Mouse (Mus musculus): Measurements from ENCODE around the gene BC005624. TPM values are rescaled to one million over a fixed set of nuclear protein-coding genes. Genes with fewer than 3 reads are reported as not detected.
"Not testable (repeated sequence)": the region's sequence is repeated elsewhere in the genome, so short reads cannot be mapped to it uniquely, and the experiment has no call there.

Gene BC005624
- polyA plus RNA-seq, 1 experiment, result 72.0 TPM

GRCm38 (mm10) chr2:30967352-30968327 lies 14.4 kb downstream of the BC005624 start, which contains the start of gene Tor1a:
Gene Tor1a, minus strand, starts transcription at chr2:30967933.
- TF ChIP-seq POLR2A (IDR thresholded peaks at IDR 0.05; ENCODE audit: borderline replicate concordance, extremely low read depth, insufficient read depth, insufficient read length, poor library complexity, severe bottlenecking) (peak; percentile 98), CTCF (IDR thresholded peaks at IDR 0.05; ENCODE audit: borderline replicate concordance, extremely low read depth, insufficient read depth, insufficient read length) (no peak)
- DNase-seq (ENCODE audit: low read depth), result peak; percentile 96

GRCm38 (mm10) chr2:30966826-30967225 lies 15.2 kb downstream of the BC005624 start:
- DNase-seq (ENCODE audit: low read depth), result no peak
- TF ChIP-seq POLR2A (IDR thresholded peaks at IDR 0.05; ENCODE audit: borderline replicate concordance, extremely low read depth, insufficient read depth, insufficient read length, poor library complexity, severe bottlenecking), result no peak
- no peak for TF ChIP-seq CTCF (IDR thresholded peaks at IDR 0.05; ENCODE audit: borderline replicate concordance, extremely low read depth, insufficient read depth, insufficient read length)

- TF ChIP-seq POLR2A (IDR thresholded peaks at IDR 0.05; ENCODE audit: borderline replicate concordance, extremely low read depth, insufficient read depth, insufficient read length, poor library complexity, severe bottlenecking) (no peak), CTCF (IDR thresholded peaks at IDR 0.05; ENCODE audit: borderline replicate concordance, extremely low read depth, insufficient read depth, insufficient read length) (no peak)
- DNase-seq (ENCODE audit: low read depth), result no peak
Observed at GRCm38 (mm10) chr2:30965627-30966026, 16.4 kb downstream of the BC005624 start.

GRCm38 (mm10) chr2:30962570-30963254 lies 19.3 kb downstream of the BC005624 start:
- no peak for DNase-seq (ENCODE audit: low read depth)
- no peak for TF ChIP-seq CTCF (IDR thresholded peaks at IDR 0.05; ENCODE audit: borderline replicate concordance, extremely low read depth, insufficient read depth, insufficient read length)
- no peak for TF ChIP-seq POLR2A (IDR thresholded peaks at IDR 0.05; ENCODE audit: borderline replicate concordance, extremely low read depth, insufficient read depth, insufficient read length, poor library complexity, severe bottlenecking)

GRCm38 (mm10) chr2:30959856-30960255 lies 22.1 kb downstream of the BC005624 start:
- no peak for DNase-seq (ENCODE audit: low read depth)
- TF ChIP-seq CTCF (IDR thresholded peaks at IDR 0.05; ENCODE audit: borderline replicate concordance, extremely low read depth, insufficient read depth, insufficient read length), result no peak
- no peak for TF ChIP-seq POLR2A (IDR thresholded peaks at IDR 0.05; ENCODE audit: borderline replicate concordance, extremely low read depth, insufficient read depth, insufficient read length, poor library complexity, severe bottlenecking)

GRCm38 (mm10) chr2:30958726-30959125 lies 23.3 kb downstream of the BC005624 start:
- DNase-seq (ENCODE audit: low read depth), result no peak
- TF ChIP-seq POLR2A (IDR thresholded peaks at IDR 0.05; ENCODE audit: borderline replicate concordance, extremely low read depth, insufficient read depth, insufficient read length, poor library complexity, severe bottlenecking), result no peak
- no peak for TF ChIP-seq CTCF (IDR thresholded peaks at IDR 0.05; ENCODE audit: borderline replicate concordance, extremely low read depth, insufficient read depth, insufficient read length)

- TF ChIP-seq CTCF (IDR thresholded peaks at IDR 0.05; ENCODE audit: borderline replicate concordance, extremely low read depth, insufficient read depth, insufficient read length) (no peak), POLR2A (IDR thresholded peaks at IDR 0.05; ENCODE audit: borderline replicate concordance, extremely low read depth, insufficient read depth, insufficient read length, poor library complexity, severe bottlenecking) (no peak)
- DNase-seq (ENCODE audit: low read depth), result no peak
Observed at GRCm38 (mm10) chr2:30957511-30957910, 24.5 kb downstream of the BC005624 start.

- no peak for DNase-seq (ENCODE audit: low read depth)
- no peak for TF ChIP-seq CTCF (IDR thresholded peaks at IDR 0.05; ENCODE audit: borderline replicate concordance, extremely low read depth, insufficient read depth, insufficient read length)
- TF ChIP-seq POLR2A (IDR thresholded peaks at IDR 0.05; ENCODE audit: borderline replicate concordance, extremely low read depth, insufficient read depth, insufficient read length, poor library complexity, severe bottlenecking), result no peak
Observed at GRCm38 (mm10) chr2:30954797-30955196, 27.2 kb downstream of the BC005624 start.

- TF ChIP-seq CTCF (IDR thresholded peaks at IDR 0.05; ENCODE audit: borderline replicate concordance, extremely low read depth, insufficient read depth, insufficient read length), result peak; percentile 31; the same call in 1 of the 2 replicates
- peak; percentile 92 for TF ChIP-seq POLR2A (IDR thresholded peaks at IDR 0.05; ENCODE audit: borderline replicate concordance, extremely low read depth, insufficient read depth, insufficient read length, poor library complexity, severe bottlenecking)
Observed at GRCm38 (mm10) chr2:30952824-30953490, 29.0 kb downstream of the BC005624 start, which contains the start of gene Tor1b. Gene Tor1b, plus strand, starts transcription at chr2:30952959.

GRCm38 (mm10) chr2:30952457-30952823 lies 29.6 kb downstream of the BC005624 start:
- no peak for DNase-seq (ENCODE audit: low read depth)
- TF ChIP-seq CTCF (IDR thresholded peaks at IDR 0.05; ENCODE audit: borderline replicate concordance, extremely low read depth, insufficient read depth, insufficient read length), result no peak
- no peak for TF ChIP-seq POLR2A (IDR thresholded peaks at IDR 0.05; ENCODE audit: borderline replicate concordance, extremely low read depth, insufficient read depth, insufficient read length, poor library complexity, severe bottlenecking)

More at GRCm38 (mm10) chr2:30952824-30953490, 29.0 kb downstream of the BC005624 start, which contains the start of gene Tor1b:
- peak; percentile 97 for DNase-seq (ENCODE audit: low read depth)

GRCm38 (mm10) chr2:30942603-30943011 lies 39.4 kb downstream of the BC005624 start:
- no peak for TF ChIP-seq POLR2A (IDR thresholded peaks at IDR 0.05; ENCODE audit: borderline replicate concordance, extremely low read depth, insufficient read depth, insufficient read length, poor library complexity, severe bottlenecking)
- TF ChIP-seq CTCF (IDR thresholded peaks at IDR 0.05; ENCODE audit: borderline replicate concordance, extremely low read depth, insufficient read depth, insufficient read length), result peak; percentile 96
- DNase-seq (ENCODE audit: low read depth), result peak; percentile 88

GRCm38 (mm10) chr2:30942116-30942515 lies 39.9 kb downstream of the BC005624 start:
- not testable (repeated sequence) for DNase-seq (ENCODE audit: low read depth)
